Mouse (Mus musculus) lung, postnatal 36 days (tissue): ENCODE measurements around the gene Pawr.

Experiments
- DNase-seq: peaks from one replicate; pipeline ENCODE4 v3.0.0; 2022; ENCODE audit warnings: mixed read lengths

Gene Pawr

GRCm38 (mm10) chr10:108360801-108361200 lies 28.9 kb downstream of the Pawr start:
- DNase-seq: no peak

GRCm38 (mm10) chr10:108361419-108362155 lies 29.7 kb downstream of the Pawr start:
- DNase-seq: no peak

- no peak for DNase-seq
Observed at GRCm38 (mm10) chr10:108363932-108364331, 32.0 kb downstream of the Pawr start.

GRCm38 (mm10) chr10:108364946-108365719 lies 33.2 kb downstream of the Pawr start:
- DNase-seq: no peak

DNA sequence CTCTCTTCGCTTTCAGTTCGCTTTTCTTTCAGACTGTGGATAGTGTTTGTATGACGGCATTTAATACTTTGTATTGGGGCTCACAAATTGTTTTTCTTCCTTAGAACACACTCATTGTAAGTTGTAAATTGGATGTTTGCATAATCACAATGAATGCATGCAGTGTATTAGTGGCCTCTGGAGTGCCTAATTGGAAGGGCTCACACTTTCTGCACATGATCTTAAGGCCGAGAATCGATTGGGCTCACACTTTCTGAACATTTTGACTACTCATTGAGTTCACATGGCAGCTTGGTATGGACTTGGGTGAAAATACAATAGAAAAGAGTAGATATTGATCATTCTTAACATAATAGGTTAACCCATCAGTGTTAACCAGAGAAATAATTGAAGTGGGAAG lies 34.3 kb downstream of the Pawr start:
- DNase-seq: no peak

DNA sequence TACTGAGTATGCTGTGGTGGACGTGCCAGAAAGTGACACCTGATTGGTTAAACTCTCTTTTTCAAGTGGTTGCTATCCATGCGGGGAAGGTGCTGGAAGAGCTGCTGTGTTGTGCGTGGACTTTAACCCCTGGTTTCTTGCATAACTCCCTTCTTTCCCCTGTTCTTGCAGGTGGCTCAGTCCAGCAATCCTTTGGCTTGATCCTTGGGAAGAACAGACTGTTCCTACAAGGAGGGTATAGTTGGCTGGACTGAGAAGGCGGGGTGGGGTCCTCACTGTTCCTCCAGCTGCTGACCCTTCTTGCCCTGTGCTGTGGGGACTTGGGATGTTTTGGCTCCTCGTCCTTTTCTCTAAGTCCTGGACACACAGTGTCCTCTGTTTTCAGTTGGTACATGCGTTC lies 36.4 kb downstream of the Pawr start:
- no peak for DNase-seq

GRCm38 (mm10) chr10:108372258-108372657 lies 40.3 kb downstream of the Pawr start:
- no peak for DNase-seq

DNA sequence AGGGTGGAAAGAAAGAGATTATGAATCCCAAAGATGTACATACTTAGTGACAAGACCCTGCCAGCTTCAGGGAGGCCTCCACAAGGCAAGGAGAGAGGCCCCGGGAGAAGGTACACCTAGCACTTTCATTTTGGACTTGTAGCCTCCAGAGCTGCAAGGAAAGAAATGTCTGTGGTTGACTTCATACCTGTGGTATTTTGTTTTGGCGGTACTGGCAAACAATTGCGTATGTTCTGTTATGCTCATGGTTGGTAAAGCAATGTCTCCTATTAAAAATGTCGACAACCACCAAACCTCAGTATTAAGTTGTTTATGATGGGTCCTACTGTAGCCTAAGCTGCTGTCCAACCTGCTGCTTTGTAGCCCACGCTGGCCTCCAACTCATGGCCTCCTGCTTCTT lies 40.9 kb downstream of the Pawr start:
- no peak for DNase-seq

DNA sequence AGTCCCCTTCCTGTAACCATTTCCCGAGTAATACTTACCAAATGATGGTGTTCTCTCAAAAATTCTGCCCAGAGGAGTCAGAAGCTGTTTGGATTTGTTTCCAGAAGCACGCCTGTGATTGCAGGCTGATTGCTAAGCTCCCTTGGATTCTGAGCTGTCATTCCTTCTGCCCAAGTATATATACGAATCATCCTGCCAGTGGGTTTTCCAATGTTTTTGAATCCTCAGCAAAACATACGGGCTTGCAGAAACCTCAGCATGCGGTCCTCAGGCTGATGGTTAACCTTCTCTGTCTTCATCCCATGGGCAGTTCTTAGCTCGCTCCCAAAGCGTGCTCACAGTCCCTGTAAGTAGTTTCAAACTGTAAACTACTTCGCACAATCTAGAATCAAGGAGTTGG lies 43.9 kb downstream of the Pawr start:
- DNase-seq: no peak

GRCm38 (mm10) chr10:108376366-108376765 lies 44.4 kb downstream of the Pawr start:
- DNase-seq: no peak

DNA sequence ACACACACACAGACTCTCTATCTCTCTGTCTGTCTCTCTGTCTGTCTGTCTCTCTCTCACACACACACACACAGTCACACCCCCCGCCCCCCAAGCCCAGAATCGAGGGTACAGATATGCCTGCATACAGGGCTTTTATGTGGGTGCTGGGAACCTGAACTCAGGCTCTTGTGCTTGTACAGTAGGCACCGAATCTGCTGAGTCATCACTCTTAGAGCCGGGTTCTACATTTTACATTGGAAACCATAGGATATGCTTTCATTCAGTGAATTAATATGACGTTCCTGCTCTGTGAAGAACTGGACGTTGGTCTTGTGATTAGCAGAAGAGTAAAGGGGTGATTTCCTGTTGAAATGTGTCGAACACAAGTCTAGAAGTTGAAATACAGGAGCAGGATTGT lies 45.4 kb downstream of the Pawr start:
- DNase-seq: no peak

DNA sequence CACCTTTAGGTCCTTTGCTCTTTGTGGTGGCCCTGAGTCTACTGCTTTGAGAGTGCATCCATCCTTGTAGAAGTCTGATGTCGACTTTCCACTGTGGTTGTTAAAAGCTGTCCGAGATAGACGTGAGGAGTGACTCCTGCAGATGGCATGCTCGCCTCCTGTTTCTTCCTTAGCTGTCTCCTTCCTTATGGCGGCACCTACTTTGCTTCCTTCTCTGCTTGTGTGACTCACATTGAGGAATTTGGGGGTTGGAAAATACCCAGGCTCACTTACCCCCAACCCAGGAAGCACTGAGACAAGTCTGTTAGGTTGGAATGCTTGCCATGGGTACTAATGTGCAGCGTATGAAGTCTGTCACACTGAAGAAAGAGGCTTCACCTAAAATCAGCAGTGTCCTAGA lies 46.1 kb downstream of the Pawr start:
- no peak for DNase-seq

DNA sequence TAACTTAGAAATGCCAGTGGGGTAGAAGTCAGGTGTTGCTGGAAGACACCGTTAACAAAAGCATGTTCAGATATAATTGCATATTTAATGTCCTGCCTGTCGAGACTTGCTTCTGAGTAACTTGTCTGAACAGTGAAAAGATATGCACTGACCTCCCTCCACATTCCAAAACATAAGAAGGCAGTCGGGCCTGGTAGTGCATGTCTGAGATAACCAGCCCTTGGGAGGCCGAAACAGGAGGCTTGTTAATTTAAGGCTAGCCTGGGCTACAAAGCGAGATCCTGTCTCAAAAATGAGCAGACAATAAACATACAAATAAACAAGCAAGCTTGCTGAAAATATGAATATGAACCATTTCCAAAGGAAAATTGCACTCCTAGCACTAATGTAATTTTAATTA lies 46.6 kb downstream of the Pawr start:
- DNase-seq: no peak

DNA sequence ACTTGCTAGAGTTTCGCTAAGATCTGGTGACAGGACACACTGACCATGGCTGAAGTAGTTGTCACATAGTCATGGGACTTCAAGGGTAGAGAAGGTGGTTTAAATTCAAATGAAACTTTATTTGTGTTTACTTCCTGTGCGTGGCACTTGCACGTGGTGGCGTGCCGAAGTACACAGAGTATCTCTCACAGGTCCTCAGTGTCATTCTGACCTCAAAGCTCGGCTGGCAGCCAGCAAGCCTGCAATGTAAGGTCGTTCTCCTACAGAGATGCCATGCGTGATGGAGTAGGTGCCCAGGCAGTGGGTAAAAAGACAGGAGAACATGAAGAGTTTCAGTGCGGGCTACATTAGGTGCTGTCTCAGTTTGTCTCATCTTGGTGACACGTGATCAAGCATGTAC lies 48.8 kb downstream of the Pawr start:
- DNase-seq: peak; percentile 50

DNA sequence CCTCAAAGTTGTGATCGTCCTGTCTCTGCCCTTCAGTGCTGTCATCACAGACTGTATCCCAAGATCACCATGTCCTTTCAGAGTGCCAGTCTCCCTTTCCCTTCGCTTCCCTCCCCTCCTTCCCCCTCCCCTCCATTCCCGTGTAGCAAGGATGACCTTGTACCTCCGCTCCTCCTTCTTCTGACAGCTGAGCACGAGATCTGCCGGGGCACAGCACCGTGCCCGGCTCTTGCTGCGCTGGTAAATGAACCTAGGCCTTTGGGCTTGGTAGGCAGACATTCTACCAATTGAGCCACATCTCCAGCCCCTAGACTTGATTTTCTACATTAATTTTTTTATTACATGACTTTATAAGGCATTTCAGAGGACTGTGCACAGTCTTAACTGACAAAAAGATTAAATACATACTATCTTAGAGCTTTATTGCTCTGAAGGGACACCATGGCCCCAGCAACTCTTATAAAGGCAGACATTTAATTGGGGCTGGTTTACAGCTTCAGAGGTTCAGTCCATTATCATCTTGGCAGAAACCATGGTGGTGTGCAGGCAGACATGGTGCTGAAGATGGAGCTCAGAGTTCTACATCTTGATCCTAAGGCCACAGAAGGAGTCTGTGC lies 52.3 kb downstream of the Pawr start:
- DNase-seq: no peak

GRCm38 (mm10) chr10:108385480-108385955 lies 53.6 kb downstream of the Pawr start:
- DNase-seq: no peak

DNA sequence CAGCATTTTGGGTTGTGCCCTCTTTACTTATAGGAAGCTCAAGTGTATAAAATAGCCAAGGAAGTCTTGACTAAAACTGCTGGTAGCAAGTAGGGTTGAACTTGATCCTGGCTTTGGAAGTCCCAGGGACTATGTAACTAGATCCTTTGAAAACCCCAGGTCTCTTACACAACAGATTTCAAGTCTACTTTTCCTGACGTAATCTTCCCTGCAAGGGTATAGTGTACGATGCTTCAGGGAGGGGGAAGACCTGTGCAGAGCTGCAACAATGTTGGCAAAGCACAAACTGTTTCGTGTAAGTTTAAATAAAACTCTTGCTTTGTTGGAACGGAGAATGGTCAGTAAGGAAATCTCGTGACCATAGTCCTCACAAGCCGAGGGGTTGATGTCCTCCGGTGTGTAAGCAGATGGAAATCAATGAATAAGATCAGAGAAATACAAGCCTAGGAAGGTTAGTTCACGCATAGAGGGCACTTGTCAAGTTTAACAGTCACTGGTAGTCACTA lies 56.5 kb downstream of the Pawr start:
- peak; percentile 32 for DNase-seq

DNA sequence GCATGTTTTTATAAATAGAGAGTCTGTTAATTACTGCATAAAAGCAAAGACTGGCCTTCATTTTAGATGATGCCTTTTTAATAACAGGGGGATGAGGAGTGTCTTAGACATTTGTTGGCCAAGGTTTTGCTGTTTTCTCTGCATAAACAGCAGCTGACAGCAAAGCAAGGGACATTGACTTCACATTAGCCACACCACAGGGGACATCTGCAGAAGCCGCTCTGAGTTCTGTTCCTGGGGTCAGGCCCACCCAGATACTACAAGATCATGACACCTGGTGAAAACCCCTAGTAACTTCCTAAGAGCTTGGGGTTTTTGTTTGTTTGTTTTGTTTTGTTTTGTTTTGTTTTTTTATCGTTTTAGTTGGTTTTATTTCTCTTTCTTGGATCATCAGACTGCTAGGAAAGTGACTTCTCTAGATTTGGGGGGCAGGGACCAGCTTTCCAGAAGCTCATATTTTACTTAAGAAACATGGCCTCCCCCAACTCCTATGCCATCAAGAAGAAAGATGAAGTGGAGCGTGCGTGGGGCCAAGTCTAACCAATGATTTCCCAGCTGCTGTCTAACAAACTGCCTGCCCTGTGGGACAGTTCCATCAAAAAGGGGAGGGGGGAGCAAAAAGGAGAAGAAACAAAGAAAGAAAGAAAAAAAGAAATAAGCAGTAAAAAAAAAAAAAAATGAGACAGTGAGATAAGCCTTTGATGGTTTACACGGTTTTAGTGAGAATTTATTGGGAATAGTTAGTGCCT lies 57.4 kb downstream of the Pawr start:
- no peak for DNase-seq

DNA sequence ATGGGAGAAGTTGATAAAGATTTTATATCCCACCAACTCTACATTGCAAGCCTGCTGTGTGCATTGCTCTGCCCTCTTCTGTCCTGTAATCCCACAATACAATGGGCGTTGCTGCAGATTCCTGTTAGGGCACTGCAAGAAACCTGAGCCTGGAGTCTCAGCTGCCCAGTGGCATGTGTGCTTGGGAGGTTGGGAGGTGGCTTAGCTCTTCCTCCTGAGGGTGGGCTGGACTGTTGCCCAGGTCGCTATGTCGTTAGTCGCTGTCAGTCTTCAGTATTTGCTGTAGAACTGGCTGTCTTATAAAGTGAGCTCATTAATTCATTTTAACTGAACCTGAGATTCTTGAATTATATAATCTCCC lies 58.0 kb downstream of the Pawr start:
- DNase-seq: peak; percentile 64

- DNase-seq: no peak
Observed at GRCm38 (mm10) chr10:108391370-108391902, 59.5 kb downstream of the Pawr start.

DNA sequence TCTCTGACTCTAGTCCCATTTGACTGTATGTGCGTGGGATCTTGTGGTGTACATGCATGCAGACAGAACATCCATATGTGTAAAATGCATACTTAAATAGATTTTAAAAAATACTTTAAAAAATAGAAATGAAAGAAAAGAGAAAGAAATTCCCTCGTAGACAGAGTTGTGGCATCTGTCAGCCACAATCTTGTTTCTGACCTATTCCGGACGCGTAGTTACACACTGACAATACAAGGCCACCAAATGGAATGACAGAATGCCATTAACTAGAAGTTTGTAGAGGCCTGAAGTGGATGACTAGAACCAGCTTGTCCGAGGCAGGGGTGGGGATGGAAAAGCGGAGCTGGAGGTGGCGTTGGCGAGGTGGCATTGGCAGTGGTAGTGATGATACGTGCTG lies 60.2 kb downstream of the Pawr start:
- no peak for DNase-seq

DNA sequence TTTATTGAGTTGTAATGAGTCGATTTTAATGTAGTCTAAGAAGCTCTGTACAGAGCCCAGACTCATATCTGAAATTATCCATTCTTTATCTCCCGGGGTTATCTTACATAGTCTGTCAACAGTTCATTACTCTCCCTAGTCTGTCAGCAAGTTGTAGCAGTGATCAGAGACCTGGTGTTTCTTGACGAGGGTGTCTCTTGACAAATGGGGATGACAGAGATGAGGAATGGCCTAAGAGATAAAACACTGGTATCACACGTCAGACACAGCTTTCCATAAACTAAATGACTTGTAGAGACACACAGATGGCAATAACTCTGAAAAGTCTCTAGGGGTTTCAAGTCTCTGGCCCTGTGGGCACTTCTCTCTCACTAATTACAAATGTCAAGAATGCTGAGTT lies 62.4 kb downstream of the Pawr start:
- no peak for DNase-seq

DNA sequence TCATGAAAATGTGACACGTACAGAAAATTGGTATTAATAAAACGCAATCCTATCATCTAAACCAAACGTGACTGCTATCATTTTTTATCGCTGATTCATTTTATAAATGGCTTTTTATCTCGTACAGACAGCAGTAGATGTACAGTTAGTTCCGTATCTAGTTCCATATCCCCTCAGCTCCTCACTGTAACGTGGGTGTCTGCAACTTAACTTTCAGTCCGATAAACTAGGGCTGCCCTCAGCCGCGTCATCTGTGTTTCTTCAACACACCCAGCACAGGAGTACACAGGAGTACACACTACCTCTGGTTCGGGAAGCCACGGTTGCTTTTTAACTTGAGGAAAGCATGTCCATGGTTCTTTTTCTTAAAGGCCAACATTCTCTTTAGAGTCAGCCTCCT lies 63.3 kb downstream of the Pawr start:
- DNase-seq: no peak
